Mouse (Mus musculus) lung, embryonic 16.5 days (tissue): ENCODE measurements around the gene Hip1. TPM values are rescaled to one million over a fixed set of nuclear protein-coding genes. Genes with fewer than 3 reads are reported as not detected.
A peak's percentile ranks its signal among the peaks of the same experiment; 100 is the strongest.

Experiments used
- ATAC-seq: fragments of 200-750 bp; cut with Nextera tagmentation; 2 replicates; pipeline ENCODE4 v1.8.0; 2017; ENCODE audit warnings: low read depth, mild to moderate bottlenecking, moderate library complexity
- H3K27ac ChIP-seq: fragments of 300-500 bp; sonication (generic); 2 replicates; pipeline ENCODE4 v1.5.1; 2014; ENCODE audit warnings: mild to moderate bottlenecking, control low read depth, low read length
- H3K27me3 ChIP-seq: fragments of 300-500 bp; sonication (generic); 2 replicates; pipeline ENCODE4 v1.6.1; 2014; ENCODE audit warnings: low read depth, low read length, mixed read lengths; ENCODE audit not compliant: control insufficient read depth, insufficient read depth
- H3K36me3 ChIP-seq: fragments of 300-500 bp; sonication (generic); 2 replicates; pipeline ENCODE4 v1.6.1; 2014; ENCODE audit warnings: low read length; ENCODE audit not compliant: control insufficient read depth, insufficient read depth
- H3K4me1 ChIP-seq: fragments of 300-500 bp; sonication (generic); replicated peaks from 2 replicates; pipeline ENCODE4 v1.6.1; 2014; ENCODE audit warnings: low read length, mixed read lengths; ENCODE audit not compliant: control insufficient read depth, insufficient read depth
- H3K4me2 ChIP-seq: fragments of 300-500 bp; sonication (generic); 2 replicates; pipeline ENCODE4 v1.6.1; 2014; ENCODE audit warnings: low read depth, low read length, control low read depth
- H3K4me3 ChIP-seq: fragments of 300-500 bp; sonication (generic); 2 replicates; pipeline ENCODE4 v1.5.1; 2014; ENCODE audit warnings: mild to moderate bottlenecking, low read length, control low read depth
- H3K9ac ChIP-seq: fragments of 300-500 bp; sonication (generic); 2 replicates; pipeline ENCODE4 v1.6.1; 2014; ENCODE audit warnings: low read length, control low read depth
- H3K9me3 ChIP-seq: fragments of 300-500 bp; sonication (generic); 2 replicates; pipeline ENCODE4 v1.6.1; 2016; ENCODE audit warnings: low read length; ENCODE audit not compliant: control insufficient read depth
- WGBS: fragments of 180-500 bp; shearing (Covaris S2); extraction: QIAGEN DNeasy Blood & Tissue Kit; methylation state at CpG from one replicate; pipeline ENCODE4 v1.1.7; 2014; 5-methylcytosine and 5-hydroxymethylcytosine counted together
- polyA plus RNA-seq: library from polyadenylated mRNA; unstranded; fragments of >200 nt; fragmentation: Nextera tagmentation; extraction: Ambion mirVana; gene quantifications from 2 replicates; pipeline ENCODE4 v1.2.1, GENCODE M21; 2015

Hip1 gene
- polyA plus RNA-seq, 1 experiment from 2014 or later, result 35.1 TPM

DNA sequence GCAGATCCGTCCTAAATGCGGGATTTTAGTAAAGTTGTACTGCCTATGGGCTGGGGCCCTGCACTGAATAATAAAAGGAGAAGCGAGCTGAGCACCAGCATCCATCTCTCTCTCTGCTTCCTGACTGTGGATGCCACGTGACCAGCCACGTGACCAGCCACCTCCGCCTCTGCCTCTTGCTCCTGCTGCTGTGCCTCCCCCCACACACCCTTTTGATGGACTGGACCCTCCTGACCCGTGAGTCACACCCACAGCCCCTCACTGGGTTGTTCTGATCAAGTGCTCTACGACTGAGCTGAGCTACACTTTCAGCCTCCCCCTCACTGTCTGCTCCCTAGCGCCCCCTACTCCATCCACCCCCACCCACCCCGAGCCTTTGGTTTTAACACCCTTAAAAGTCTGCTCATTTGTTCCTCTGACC, 7.1 kb downstream of the Hip1 start:
- no peak overlapping the region for H3K4me3 ChIP-seq
- H3K4me1 ChIP-seq, result peaks cover 7% of the 10 kb centered on the region
- no peak overlapping the region for H3K4me2 ChIP-seq
- H3K36me3 ChIP-seq, result no peaks in the 10 kb centered on the region
- no peak for ATAC-seq
- no peaks in the 10 kb centered on the region for H3K27me3 ChIP-seq
- WGBS, result 66% methylated on average over 10 of the region's 10 CpGs
- H3K9ac ChIP-seq, result no peak overlapping the region
- no peaks in the 10 kb centered on the region for H3K9me3 ChIP-seq
- no peak overlapping the region for H3K27ac ChIP-seq

DNA sequence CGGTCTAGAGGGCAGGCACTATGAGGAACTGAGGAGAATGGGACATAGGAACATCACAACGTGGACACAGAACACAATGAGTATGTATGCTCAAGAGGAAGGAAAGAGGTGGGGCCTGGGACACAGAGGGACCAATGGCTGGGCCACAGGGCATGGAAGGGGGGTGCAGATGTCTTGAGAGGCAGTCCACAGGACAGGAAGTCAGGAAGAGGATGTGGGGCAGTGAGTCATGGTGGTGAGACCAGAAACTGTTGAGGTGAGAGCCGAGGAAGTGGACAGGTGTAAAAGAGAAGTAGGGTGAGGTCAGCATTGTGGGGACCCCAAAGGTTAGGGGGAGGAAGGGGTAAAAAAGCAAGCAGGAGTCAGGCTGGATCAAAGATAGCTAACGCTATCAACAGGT, 7.6 kb downstream of the Hip1 start:
- WGBS, result 59% methylated on average over 4 of the region's 4 CpGs
- Histone ChIP-seq H3K27me3 (no peaks in the 10 kb centered on the region), H3K4me3 (no peak overlapping the region), H3K9me3 (no peaks in the 10 kb centered on the region), H3K4me1 (peaks cover 9% of the 10 kb centered on the region), H3K9ac (no peak overlapping the region), H3K36me3 (no peaks in the 10 kb centered on the region), H3K4me2 (no peak overlapping the region), H3K27ac (no peak overlapping the region)
- peak; percentile 63 for ATAC-seq

GRCm38 (mm10) chr5:135535867-135536266, 9.1 kb downstream of the Hip1 start:
- Histone ChIP-seq H3K36me3 (no peaks in the 10 kb centered on the region), H3K9ac (no peak overlapping the region), H3K9me3 (no peaks in the 10 kb centered on the region), H3K27me3 (no peaks in the 10 kb centered on the region), H3K4me1 (peaks cover 12% of the 10 kb centered on the region), H3K27ac (no peak overlapping the region), H3K4me3 (no peak overlapping the region), H3K4me2 (no peak overlapping the region)
- no peak for ATAC-seq

DNA sequence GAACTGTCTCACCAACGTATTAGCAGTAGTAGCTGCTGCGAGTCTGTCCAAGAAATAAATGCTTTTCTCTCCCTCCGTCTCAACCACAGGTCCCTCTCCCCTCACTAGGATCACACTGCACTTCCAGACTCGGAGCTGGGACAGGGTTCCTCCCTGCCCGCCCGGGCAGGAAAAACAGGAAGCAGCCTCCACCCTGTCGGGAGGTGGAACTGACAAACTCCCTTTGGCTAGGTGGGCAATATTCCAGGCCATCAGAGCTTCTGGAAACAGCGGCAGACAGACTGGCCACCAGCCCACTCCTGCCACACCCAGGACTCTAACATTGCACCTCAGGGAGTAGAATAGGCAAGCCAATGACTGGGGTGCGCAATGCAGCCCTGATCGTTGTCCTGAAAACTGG, 11.5 kb downstream of the Hip1 start:
- peak; percentile 80 for ATAC-seq
- H3K9me3 ChIP-seq, result no peaks in the 10 kb centered on the region
- WGBS, result 32% methylated on average over 10 of the region's 10 CpGs
- peaks cover 12% of the 10 kb centered on the region for H3K4me1 ChIP-seq
- H3K9ac ChIP-seq, result 0 out of 2 replicates have a peak overlapping the region, but pooled peaks have one; percentile 25
- H3K4me3 ChIP-seq, result no peak overlapping the region
- H3K36me3 ChIP-seq, result no peaks in the 10 kb centered on the region
- H3K27me3 ChIP-seq, result no peaks in the 10 kb centered on the region
- H3K27ac ChIP-seq, result peak overlapping the region; percentile 73
- no peak overlapping the region for H3K4me2 ChIP-seq

DNA sequence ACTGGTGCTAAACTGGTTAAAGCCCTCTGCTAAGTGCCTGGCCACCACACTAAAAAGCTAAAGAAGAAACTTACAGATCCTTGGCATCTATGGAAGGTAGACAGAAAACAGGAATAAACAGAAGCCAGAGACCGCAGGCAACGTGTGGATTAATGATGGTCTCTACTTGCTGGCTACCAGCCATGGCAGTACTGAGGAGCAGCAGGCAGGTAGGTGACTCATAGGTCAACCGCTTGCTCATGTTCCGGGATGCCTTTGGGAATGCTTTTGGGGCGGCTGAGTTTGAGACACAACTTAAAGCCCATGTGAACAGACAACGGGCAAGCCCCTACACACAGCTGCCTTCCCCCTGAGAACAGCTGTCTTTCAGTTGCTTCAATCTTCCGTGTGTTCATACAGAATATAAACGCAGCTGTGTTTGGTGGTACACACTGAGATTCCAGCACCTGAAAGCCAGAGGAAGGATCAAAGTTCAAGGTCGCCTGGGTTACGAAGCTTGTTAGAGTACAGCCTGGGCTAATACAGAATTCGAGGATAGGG, 13.5 kb downstream of the Hip1 start:
- H3K9ac ChIP-seq, result no peak overlapping the region
- WGBS, result 62% methylated on average over 11 of the region's 11 CpGs
- no peak overlapping the region for H3K4me2 ChIP-seq
- no peak overlapping the region for H3K4me3 ChIP-seq
- no peaks in the 10 kb centered on the region for H3K27me3 ChIP-seq
- ATAC-seq, result no peak
- no peak overlapping the region for H3K27ac ChIP-seq
- H3K4me1 ChIP-seq, result peaks cover 14% of the 10 kb centered on the region
- H3K9me3 ChIP-seq, result no peaks in the 10 kb centered on the region
- no peaks in the 10 kb centered on the region for H3K36me3 ChIP-seq

DNA sequence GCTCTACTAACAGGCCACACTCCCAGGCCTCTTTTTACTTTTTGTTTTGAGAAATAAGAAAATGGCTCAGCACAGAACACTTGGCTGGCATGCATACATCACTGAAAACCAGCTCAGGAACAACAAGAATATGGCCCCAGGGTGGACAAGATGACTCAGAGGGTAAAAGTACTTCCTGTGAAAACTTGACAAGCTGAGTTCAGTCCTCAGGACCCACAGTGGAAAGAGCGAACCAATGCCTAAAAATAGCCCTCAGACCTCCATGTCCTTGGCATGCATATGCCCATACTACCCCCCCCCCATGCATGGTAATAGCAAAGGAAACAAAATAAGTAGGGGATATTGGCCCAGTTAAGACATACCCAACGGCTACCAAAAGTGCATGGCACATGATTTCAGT, 15.0 kb downstream of the Hip1 start:
- H3K4me3 ChIP-seq, result no peak overlapping the region

GRCm38 (mm10) chr5:135529310-135529709, 15.6 kb downstream of the Hip1 start:
- no peaks in the 10 kb centered on the region for H3K36me3 ChIP-seq
- no peak overlapping the region for H3K9ac ChIP-seq
- no peaks in the 10 kb centered on the region for H3K9me3 ChIP-seq
- H3K4me1 ChIP-seq, result peaks cover 22% of the 10 kb centered on the region
- H3K4me3 ChIP-seq, result no peak overlapping the region
- H3K4me2 ChIP-seq, result no peak overlapping the region
- no peak for ATAC-seq
- H3K27ac ChIP-seq, result no peak overlapping the region
- WGBS, result 72% methylated on average over 3 of the region's 3 CpGs
- no peaks in the 10 kb centered on the region for H3K27me3 ChIP-seq

More for the DNA sequence above, 15.0 kb downstream of the Hip1 start:
- Histone ChIP-seq H3K4me1 (peaks cover 16% of the 10 kb centered on the region), H3K4me2 (no peak overlapping the region), H3K27ac (no peak overlapping the region), H3K36me3 (no peaks in the 10 kb centered on the region), H3K9ac (no peak overlapping the region), H3K9me3 (no peaks in the 10 kb centered on the region), H3K27me3 (no peaks in the 10 kb centered on the region)
- no peak for ATAC-seq
- 81% methylated on average over 2 of the region's 2 CpGs for WGBS

DNA sequence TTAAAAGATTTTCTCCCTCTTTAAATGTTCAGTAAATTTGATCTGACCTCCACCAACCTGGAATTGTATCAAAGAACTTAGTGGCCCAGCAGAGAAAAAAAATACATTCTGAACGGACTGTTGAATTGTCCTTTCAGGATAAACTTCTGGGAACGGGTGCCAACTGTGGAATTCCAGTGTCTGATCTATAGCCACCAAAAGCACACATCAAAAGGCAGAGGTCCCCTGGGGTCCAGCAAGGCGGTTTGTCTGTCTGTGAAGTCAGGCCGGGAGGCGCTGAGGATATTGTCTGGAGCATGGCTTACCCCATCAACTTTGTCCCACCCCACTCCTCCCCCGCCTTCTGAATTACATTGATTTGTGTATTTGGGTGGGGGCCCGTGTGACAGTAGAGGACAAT, 16.9 kb downstream of the Hip1 start:
- Histone ChIP-seq H3K9ac (no peak overlapping the region), H3K4me3 (no peak overlapping the region), H3K9me3 (no peaks in the 10 kb centered on the region), H3K27me3 (no peaks in the 10 kb centered on the region), H3K4me1 (peaks cover 16% of the 10 kb centered on the region), H3K27ac (no peak overlapping the region), H3K36me3 (no peaks in the 10 kb centered on the region), H3K4me2 (no peak overlapping the region)
- ATAC-seq, result no peak
- WGBS, result 33% methylated on average over 7 of the region's 7 CpGs

DNA sequence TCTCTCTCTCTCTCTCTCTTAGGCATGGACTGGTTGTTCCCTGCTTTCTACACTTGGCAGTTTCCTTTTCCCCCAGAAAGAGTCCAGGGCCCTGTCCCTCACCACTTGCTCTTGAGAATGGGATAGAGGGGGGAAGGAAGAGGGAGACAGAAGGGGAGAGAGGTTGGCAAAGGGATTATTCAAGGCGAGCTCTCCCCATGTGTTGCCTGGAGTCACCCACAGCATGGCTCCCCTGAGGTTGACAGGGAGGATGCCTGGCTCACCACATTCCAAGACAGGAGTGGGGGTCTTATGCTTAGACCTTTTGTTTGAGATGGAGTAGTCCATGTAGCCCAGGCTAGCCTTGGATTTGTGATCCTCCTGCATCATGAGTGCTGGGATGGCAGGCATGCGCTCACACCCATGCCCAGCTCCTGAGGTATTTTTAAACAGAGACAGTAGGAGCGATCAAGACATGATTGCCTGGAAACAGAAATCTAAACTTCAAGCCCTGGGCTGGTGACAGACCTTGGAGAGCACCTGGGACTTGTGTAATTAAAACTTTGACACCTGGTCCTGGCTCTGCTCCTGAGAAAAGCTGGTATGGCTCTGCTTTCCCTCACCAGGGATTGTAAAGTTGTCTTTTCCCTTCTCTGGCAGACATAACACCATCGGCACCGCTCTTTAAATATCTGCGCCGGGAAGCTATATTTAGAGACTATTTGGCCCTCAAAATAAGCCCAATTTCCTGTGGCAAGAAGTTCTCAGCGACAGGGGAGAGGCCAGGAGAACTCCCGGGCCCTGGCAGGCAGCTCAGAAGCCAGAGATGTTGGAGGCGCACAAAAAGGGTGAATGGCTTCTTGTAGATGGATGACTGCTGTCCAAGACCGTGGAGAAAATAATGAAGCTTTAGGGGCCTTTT, 20.0 kb downstream of the Hip1 start:
- H3K4me2 ChIP-seq, result no peak overlapping the region
- H3K4me3 ChIP-seq, result no peak overlapping the region
- peaks cover 11% of the 10 kb centered on the region for H3K4me1 ChIP-seq
- ATAC-seq, result peak; percentile 45; the same call in 1 of the 2 replicates
- peak overlapping the region; percentile 72 for H3K27ac ChIP-seq
- H3K9me3 ChIP-seq, result no peaks in the 10 kb centered on the region
- H3K36me3 ChIP-seq, result no peaks in the 10 kb centered on the region
- no peaks in the 10 kb centered on the region for H3K27me3 ChIP-seq
- no peak overlapping the region for H3K9ac ChIP-seq
- 38% methylated on average over 11 of the region's 11 CpGs for WGBS
